Mouse (Mus musculus) stomach, postnatal 0 days (tissue): ENCODE results near the gene Atp2a2.

Experiments used
- CTCF ChIP-seq: IDR thresholded peaks from 2 replicates; pipeline ENCODE4 v1.5.1; 2016; ENCODE audit warnings: antibody characterized with exemption, low read depth, mild to moderate bottlenecking, moderate library complexity
- EP300 ChIP-seq: optimal IDR thresholded peaks from 2 replicates; pipeline ENCODE3; 2016; ENCODE audit warnings: antibody characterized with exemption

- TF ChIP-seq CTCF (no peak), EP300 (no peak)
These were observed 52.1 kb downstream of the Atp2a2 start for GRCm38 (mm10) chr5:122449946-122450345.
